Mouse (Mus musculus) megakaryocyte, embryonic 14.5 days (primary cell): Measurements from ENCODE around the gene Arhgap15. TPM values are rescaled to one million over a fixed set of nuclear protein-coding genes. Genes with fewer than 3 reads are reported as not detected.

Experiments
- H3K27me3 ChIP-seq: replicated peaks from 2 replicates; pipeline ENCODE3; 2012; ENCODE audit warnings: inconsistent platforms
- H3K36me3 ChIP-seq: replicated peaks from 2 replicates; pipeline ENCODE3; 2012; ENCODE audit warnings: low read length, inconsistent platforms, mixed read lengths
- H3K4me1 ChIP-seq: 2 replicates; pipeline ENCODE4 v1.6.1; 2012; ENCODE audit warnings: inconsistent platforms
- H3K4me3 ChIP-seq: replicated peaks from 2 replicates; pipeline ENCODE3; 2012; ENCODE audit warnings: moderate library complexity, mild to moderate bottlenecking, inconsistent platforms
- H3K9me3 ChIP-seq: 2 replicates; pipeline ENCODE4 v1.6.1; 2012; ENCODE audit warnings: inconsistent platforms
- FLI1 ChIP-seq: IDR thresholded peaks from 2 replicates; pipeline ENCODE4 v1.6.1; 2012; ENCODE audit warnings: low read length, inconsistent platforms, mixed read lengths
- GATA1 ChIP-seq: IDR thresholded peaks from 3 replicates; pipeline ENCODE4 v1.6.1; 2012; ENCODE audit warnings: mixed read lengths, low read length, inconsistent platforms, borderline replicate concordance
- polyA plus RNA-seq: library from polyadenylated mRNA; stranded (reverse); fragments of >175 nt; gene quantifications from 2 replicates; pipeline ENCODE4 v1.2.3, GENCODE M21; 2012; ENCODE audit warnings: low replicate concordance; ENCODE audit not compliant: insufficient read depth

Gene Arhgap15
- polyA plus RNA-seq, 1 experiment, result 0.25 TPM

- Histone ChIP-seq H3K4me3 (no peak overlapping the region), H3K36me3 (no peaks in the 10 kb centered on the region), H3K9me3 (no peaks in the 10 kb centered on the region), H3K4me1 (no peaks in the 10 kb centered on the region), H3K27me3 (no peaks in the 10 kb centered on the region)
- no peak for TF ChIP-seq FLI1
- no peak for TF ChIP-seq GATA1
Measured at GRCm38 (mm10) chr2:44397735-44398337, 649.2 kb downstream of the Arhgap15 start.

GRCm38 (mm10) chr2:44399191-44399926 lies 650.7 kb downstream of the Arhgap15 start:
- Histone ChIP-seq H3K36me3 (no peaks in the 10 kb centered on the region), H3K9me3 (no peaks in the 10 kb centered on the region), H3K27me3 (no peaks in the 10 kb centered on the region), H3K4me3 (no peak overlapping the region), H3K4me1 (no peaks in the 10 kb centered on the region)
- TF ChIP-seq FLI1 (no peak), GATA1 (no peak)

DNA sequence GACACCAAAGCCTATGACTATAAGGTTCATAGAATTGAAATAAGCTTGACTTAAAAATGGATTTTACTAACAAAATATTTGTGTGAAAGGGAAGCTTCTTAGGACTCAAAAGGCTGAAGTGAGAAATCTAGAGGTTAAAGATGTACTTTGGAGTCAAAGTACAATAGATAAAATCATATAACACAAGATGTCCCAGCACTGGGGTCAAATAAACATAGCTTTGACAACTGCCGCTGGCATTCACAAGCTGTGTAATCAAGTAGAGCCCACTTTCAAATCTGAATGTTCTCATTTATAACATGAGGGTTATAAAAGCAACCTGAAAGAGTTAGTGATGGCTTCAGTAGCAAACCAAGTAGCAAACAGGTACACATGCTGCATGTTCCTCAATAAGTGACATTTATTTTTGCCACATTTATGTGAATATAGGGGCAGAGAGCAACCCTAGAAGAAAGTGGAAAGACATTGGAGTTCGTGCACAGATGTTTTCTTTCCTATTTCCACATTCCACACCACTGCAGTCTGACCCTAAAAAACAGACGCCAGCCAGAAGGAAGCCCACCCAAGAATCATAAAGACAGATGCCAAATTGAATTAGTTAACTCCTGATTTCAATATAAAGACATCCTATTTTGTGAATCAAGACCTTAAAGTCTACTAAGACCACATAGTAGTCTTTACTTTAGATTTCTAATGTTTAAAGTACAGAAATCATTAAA lies 653.2 kb downstream of the Arhgap15 start:
- Histone ChIP-seq H3K27me3 (no peaks in the 10 kb centered on the region), H3K4me3 (no peak overlapping the region), H3K36me3 (no peaks in the 10 kb centered on the region), H3K4me1 (no peaks in the 10 kb centered on the region), H3K9me3 (peaks cover 9% of the 10 kb centered on the region)
- no peak for TF ChIP-seq GATA1
- no peak for TF ChIP-seq FLI1

DNA sequence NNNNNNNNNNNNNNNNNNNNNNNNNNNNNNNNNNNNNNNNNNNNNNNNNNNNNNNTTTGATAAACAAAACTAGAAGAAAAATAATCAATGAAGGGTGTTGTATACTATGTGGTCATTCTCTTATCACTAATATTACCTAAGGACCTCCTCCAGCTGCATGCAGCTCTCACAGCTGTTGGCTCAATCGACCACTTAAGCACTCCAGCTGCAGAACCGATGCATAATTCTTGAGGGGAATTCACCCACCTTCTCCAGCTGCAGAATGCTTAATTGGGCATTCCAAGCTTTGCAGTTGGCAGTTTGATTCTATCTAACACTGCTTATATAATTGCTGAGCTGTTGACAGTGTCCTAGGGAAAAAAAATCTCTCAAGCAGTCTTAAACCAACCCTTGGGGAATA lies 663.0 kb downstream of the Arhgap15 start:
- H3K4me3 ChIP-seq, result no peak overlapping the region
- H3K36me3 ChIP-seq, result no peaks in the 10 kb centered on the region
- TF ChIP-seq FLI1 (no peak), GATA1 (no peak)

GRCm38 (mm10) chr2:44416331-44416730 lies 667.7 kb downstream of the Arhgap15 start:
- Histone ChIP-seq H3K36me3 (no peaks in the 10 kb centered on the region), H3K4me3 (no peak overlapping the region), H3K4me1 (no peaks in the 10 kb centered on the region), H3K27me3 (no peaks in the 10 kb centered on the region), H3K9me3 (no peaks in the 10 kb centered on the region)
- TF ChIP-seq GATA1 (no peak), FLI1 (no peak)

More for the DNA sequence above, 663.0 kb downstream of the Arhgap15 start:
- Histone ChIP-seq H3K9me3 (peaks cover 6% of the 10 kb centered on the region; the same call in 1 of the 2 replicates), H3K4me1 (no peaks in the 10 kb centered on the region), H3K27me3 (no peaks in the 10 kb centered on the region)

DNA sequence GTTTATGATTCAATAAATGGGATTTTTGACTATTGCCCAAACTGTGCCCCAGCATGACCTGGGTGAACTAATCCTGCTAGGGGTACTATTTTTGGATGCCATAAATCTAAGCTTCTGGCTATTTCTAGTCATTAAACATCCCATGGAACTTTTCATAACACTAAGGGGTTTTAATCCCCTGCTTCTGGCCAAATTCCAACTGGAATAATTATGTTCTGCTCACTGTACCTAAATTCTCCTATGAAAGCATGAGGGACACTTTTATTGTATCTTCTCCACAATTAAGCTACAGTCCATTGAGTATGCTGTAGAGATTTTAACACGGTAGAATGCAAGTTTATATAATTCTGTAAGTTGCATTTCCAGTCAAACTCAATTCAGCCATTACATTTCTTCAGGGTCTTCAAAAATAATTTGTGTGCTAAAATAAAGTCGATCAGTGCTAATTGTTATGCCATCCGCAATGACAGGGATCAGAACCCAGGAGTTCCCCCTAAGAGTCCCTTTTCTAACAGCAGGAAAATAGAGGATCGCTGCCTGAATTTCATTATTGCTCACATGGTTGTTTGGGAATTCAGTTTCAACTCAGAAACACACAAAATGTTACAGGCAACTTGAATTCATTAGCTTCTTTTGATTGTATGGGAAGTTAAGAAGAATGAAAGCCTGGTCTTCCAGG lies 671.1 kb downstream of the Arhgap15 start:
- no peak for TF ChIP-seq FLI1
- no peak for TF ChIP-seq GATA1
- Histone ChIP-seq H3K4me3 (no peak overlapping the region), H3K27me3 (no peaks in the 10 kb centered on the region), H3K36me3 (no peaks in the 10 kb centered on the region), H3K4me1 (no peaks in the 10 kb centered on the region), H3K9me3 (no peaks in the 10 kb centered on the region)

DNA sequence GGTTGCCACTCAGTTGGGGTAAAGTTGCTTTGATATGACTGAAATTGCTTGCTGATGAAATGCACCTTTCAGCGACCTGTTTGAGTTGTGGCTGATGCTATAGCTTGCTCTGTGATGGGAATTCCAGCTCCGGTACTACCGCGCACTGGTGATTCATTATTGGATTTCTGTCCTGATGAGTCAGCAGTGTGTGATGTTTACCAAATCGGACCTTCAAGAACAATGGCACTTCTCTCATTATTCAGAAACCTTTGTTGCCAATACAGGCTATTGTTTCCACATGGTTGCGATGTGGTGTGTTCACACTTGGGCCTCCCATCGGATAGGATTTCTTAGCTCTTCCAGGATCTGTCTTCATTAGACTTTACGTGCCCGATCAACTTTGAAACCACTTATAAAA lies 681.9 kb downstream of the Arhgap15 start:
- no peaks in the 10 kb centered on the region for H3K36me3 ChIP-seq
- H3K27me3 ChIP-seq, result no peaks in the 10 kb centered on the region
- H3K9me3 ChIP-seq, result no peaks in the 10 kb centered on the region
- no peak overlapping the region for H3K4me3 ChIP-seq
- TF ChIP-seq FLI1 (no peak), GATA1 (no peak)
- no peaks in the 10 kb centered on the region for H3K4me1 ChIP-seq

DNA sequence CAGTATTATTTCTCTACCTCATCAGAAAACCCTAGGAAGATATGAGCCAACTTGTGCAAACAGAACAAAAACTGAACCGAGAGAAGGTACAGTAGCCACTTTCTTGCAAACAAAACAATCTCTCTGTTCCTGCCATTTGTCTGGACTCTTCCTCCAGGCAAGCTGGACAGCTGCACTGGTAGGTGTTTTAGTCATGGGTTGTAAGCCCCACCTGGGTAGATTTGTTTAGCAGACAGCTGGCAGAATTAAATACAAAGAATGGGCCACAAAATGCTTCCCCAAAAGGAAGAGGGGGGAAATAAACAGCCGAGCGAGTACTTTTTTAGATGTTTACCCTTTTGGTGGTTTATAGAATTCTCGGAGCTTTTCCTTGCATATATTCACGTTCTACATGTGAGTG lies 688.0 kb downstream of the Arhgap15 start:
- Histone ChIP-seq H3K4me1 (no peaks in the 10 kb centered on the region), H3K27me3 (no peaks in the 10 kb centered on the region), H3K9me3 (peaks cover 7% of the 10 kb centered on the region), H3K4me3 (no peak overlapping the region), H3K36me3 (no peaks in the 10 kb centered on the region)
- TF ChIP-seq FLI1 (no peak), GATA1 (no peak)

GRCm38 (mm10) chr2:44437496-44438057 lies 689.0 kb downstream of the Arhgap15 start:
- TF ChIP-seq GATA1 (no peak), FLI1 (no peak)
- peaks cover 16% of the 10 kb centered on the region for H3K9me3 ChIP-seq
- no peaks in the 10 kb centered on the region for H3K27me3 ChIP-seq

More at GRCm38 (mm10) chr2:44437496-44438057, 689.0 kb downstream of the Arhgap15 start:
- Histone ChIP-seq H3K4me1 (no peaks in the 10 kb centered on the region), H3K4me3 (no peak overlapping the region), H3K36me3 (peaks cover 5% of the 10 kb centered on the region)
